Mouse (Mus musculus) MEL (cell line): ENCODE results near the gene Tub. TPM values are rescaled to one million over a fixed set of nuclear protein-coding genes. Genes with fewer than 3 reads are reported as not detected.

Source experiments
- DNase-seq: peaks from one replicate; pipeline ENCODE4 v3.0.0; 2011; ENCODE audit warnings: low read depth, low spot score
- H3K27ac ChIP-seq: 2 replicates; pipeline ENCODE4 v1.5.1; 2012; ENCODE audit warnings: low read depth, mild to moderate bottlenecking, control low read depth, low read length, moderate library complexity; ENCODE audit not compliant: control insufficient read depth
- H3K27me3 ChIP-seq, 2 experiments: fragments of 150-350 bp in 1 of 2; sonication (generic) in 1 of 2; 2 replicates each; pipeline ENCODE4 v1.6.1; 2012; ENCODE audit warnings: low read length in 2 of 2, mild to moderate bottlenecking in 2 of 2, improper control_type of control experiment in 1 of 2, moderate library complexity in 1 of 2; ENCODE audit not compliant: insufficient read depth in 2 of 2, control insufficient read depth in 1 of 2
- H3K36me3 ChIP-seq, 2 experiments: 2 replicates each; pipeline ENCODE4 v1.6.1; 2012 to 2014; ENCODE audit warnings: low read length in 2 of 2, improper control_type of control experiment in 1 of 2, inconsistent platforms in 1 of 2, mild to moderate bottlenecking in 1 of 2; ENCODE audit not compliant: insufficient read depth in 2 of 2, control insufficient read depth in 1 of 2
- H3K4me1 ChIP-seq, 2 experiments: fragments of 150-350 bp in 1 of 2; sonication (generic) in 1 of 2; 2 replicates each; pipeline ENCODE4 v1.6.1; 2012; ENCODE audit warnings: low read length in 2 of 2, improper control_type of control experiment in 1 of 2, mild to moderate bottlenecking in 1 of 2; ENCODE audit not compliant: insufficient read depth in 2 of 2, control insufficient read depth in 1 of 2
- H3K4me3 ChIP-seq, 2 experiments: fragments of 150-350 bp in 1 of 2; sonication (generic) in 1 of 2; 2 replicates each; pipeline ENCODE4 v1.5.1; 2012; ENCODE audit warnings: low read depth in 2 of 2, low read length in 2 of 2, mild to moderate bottlenecking in 2 of 2, moderate library complexity in 2 of 2, control low read depth in 1 of 2, improper control_type of control experiment in 1 of 2; ENCODE audit not compliant: control insufficient read depth in 1 of 2, insufficient read depth in 1 of 2
- H3K79me2 ChIP-seq: 2 replicates; pipeline ENCODE4 v1.6.1; 2012; ENCODE audit warnings: mild to moderate bottlenecking, low read length, moderate library complexity; ENCODE audit not compliant: control insufficient read depth, poor library complexity, insufficient read depth
- H3K9ac ChIP-seq: 2 replicates; pipeline ENCODE4 v1.6.1; 2012; ENCODE audit warnings: low read depth, mild to moderate bottlenecking, control low read depth, low read length, moderate library complexity; ENCODE audit not compliant: control insufficient read depth, poor library complexity, severe bottlenecking
- H3K9me3 ChIP-seq: fragments of 150-350 bp; sonication (generic); replicated peaks from 2 replicates; pipeline ENCODE4 v1.6.1; 2012; ENCODE audit warnings: mild to moderate bottlenecking, low read length, improper control_type of control experiment, moderate library complexity; ENCODE audit not compliant: insufficient read depth
- BHLHE40 ChIP-seq: IDR thresholded peaks from 2 replicates; pipeline ENCODE4 v1.6.1; 2012; ENCODE audit warnings: low read depth, mild to moderate bottlenecking, inconsistent platforms, low read length, improper control_type of control experiment, borderline replicate concordance
- CHD1 ChIP-seq: IDR thresholded peaks from 2 replicates; pipeline ENCODE4 v1.6.1; 2012; ENCODE audit warnings: low read depth, mild to moderate bottlenecking, inconsistent platforms, low read length, improper control_type of control experiment
- ELF1 ChIP-seq: IDR thresholded peaks from 2 replicates; pipeline ENCODE4 v1.6.1; 2014; ENCODE audit warnings: low read depth, mild to moderate bottlenecking, inconsistent platforms, low read length, improper control_type of control experiment, moderate library complexity
- EP300 ChIP-seq, 2 experiments: IDR thresholded peaks; 2 replicates each; pipeline ENCODE4 v1.6.1; 2011; ENCODE audit warnings: improper control_type of control experiment in 2 of 2, low read length in 2 of 2, low read depth in 1 of 2, mild to moderate bottlenecking in 1 of 2
- HCFC1 ChIP-seq: IDR thresholded peaks from 2 replicates; pipeline ENCODE4 v1.6.1; 2012; ENCODE audit warnings: low read depth, mild to moderate bottlenecking, inconsistent platforms, low read length, improper control_type of control experiment, moderate library complexity
- JUND ChIP-seq: IDR thresholded peaks from 2 replicates; pipeline ENCODE4 v1.6.1; 2011; ENCODE audit warnings: low read depth, mild to moderate bottlenecking, improper control_type of control experiment, low read length
- MAX ChIP-seq: IDR thresholded peaks from 2 replicates; pipeline ENCODE4 v1.6.1; 2011; ENCODE audit warnings: low read length, improper control_type of control experiment
- MAZ ChIP-seq: IDR thresholded peaks from 2 replicates; pipeline ENCODE4 v1.6.1; 2012; ENCODE audit warnings: low read depth, mild to moderate bottlenecking, inconsistent platforms, low read length, improper control_type of control experiment
- MEF2A ChIP-seq: IDR thresholded peaks from 2 replicates; pipeline ENCODE4 v1.6.1; 2014; ENCODE audit warnings: low read depth, mild to moderate bottlenecking, inconsistent platforms, low read length, improper control_type of control experiment; ENCODE audit not compliant: poor library complexity, insufficient replicate concordance, severe bottlenecking; ENCODE audit errors: extremely low read depth
- MYB ChIP-seq: IDR thresholded peaks from 2 replicates; pipeline ENCODE4 v1.6.1; 2011; ENCODE audit warnings: mild to moderate bottlenecking, low read depth, low read length, improper control_type of control experiment
- NELFE ChIP-seq: IDR thresholded peaks from 2 replicates; pipeline ENCODE4 v1.6.1; 2011; ENCODE audit warnings: low read depth, low read length, improper control_type of control experiment
- POLR2AphosphoS5 ChIP-seq: IDR thresholded peaks from 2 replicates; pipeline ENCODE4 v1.6.1; 2012; ENCODE audit warnings: low read depth, borderline replicate concordance, mild to moderate bottlenecking, inconsistent platforms, low read length, moderate library complexity, mixed read lengths
- SIN3A ChIP-seq: IDR thresholded peaks from 2 replicates; pipeline ENCODE4 v1.6.1; 2012; ENCODE audit warnings: low read length, improper control_type of control experiment, inconsistent platforms
- TBP ChIP-seq: IDR thresholded peaks from 2 replicates; pipeline ENCODE4 v1.8.0; 2011; ENCODE audit warnings: low read depth, low read length, improper control_type of control experiment
- TCF12 ChIP-seq: IDR thresholded peaks from 2 replicates; pipeline ENCODE4 v1.6.1; 2014; ENCODE audit warnings: low read depth, mild to moderate bottlenecking, inconsistent platforms, low read length, improper control_type of control experiment, moderate library complexity
- UBTF ChIP-seq: IDR thresholded peaks from 2 replicates; pipeline ENCODE4 v1.6.1; 2012; ENCODE audit warnings: low read depth, mild to moderate bottlenecking, inconsistent platforms, low read length, improper control_type of control experiment, moderate library complexity, borderline replicate concordance; ENCODE audit not compliant: insufficient read depth
- ZMIZ1 ChIP-seq: IDR thresholded peaks from 2 replicates; pipeline ENCODE4 v1.6.1; 2012; ENCODE audit warnings: low read depth, mild to moderate bottlenecking, inconsistent platforms, low read length, improper control_type of control experiment, moderate library complexity
- polyA plus RNA-seq, 2 experiments: library from polyadenylated mRNA; stranded (reverse) in 1 of 2; unstranded in 1 of 2; fragments of >175 nt in 1 of 2; fragments of >200 nt in 1 of 2; gene quantifications; 2 replicates each; pipeline versions ENCODE4 v1.2.1 to v1.2.4; 2012; ENCODE audit warnings: low replicate concordance in 2 of 2, low read depth in 1 of 2; ENCODE audit not compliant: insufficient read length in 2 of 2, insufficient read depth in 1 of 2, missing spikeins in 1 of 2
- total RNA-seq: library from RNA; depleted of rRNA; stranded (reverse); fragments of 300-350 nt; gene quantifications from 2 replicates; pipeline ENCODE4 v1.2.3, GENCODE M21; 2012

Gene Tub
- total and polyA plus RNA-seq, 3 experiments: not detected

- no peak overlapping the region for H3K4me3 ChIP-seq
- DNase-seq: no peak
- no peak overlapping the region for H3K27ac ChIP-seq
- H3K9me3 ChIP-seq: no peaks in the 10 kb centered on the region
- no peaks in the 10 kb centered on the region for H3K4me1 ChIP-seq
- no peaks in the 10 kb centered on the region for H3K36me3 ChIP-seq
- H3K79me2 ChIP-seq: no peaks in the 10 kb centered on the region
- H3K27me3 ChIP-seq: no peaks in the 10 kb centered on the region
- no peak for TF ChIP-seq SIN3A
- TF ChIP-seq ZMIZ1: no peak
- TF ChIP-seq MYB: no peak
- TF ChIP-seq NELFE: no peak
- TF ChIP-seq MEF2A: no peak
- TF ChIP-seq ELF1: no peak
- TF ChIP-seq JUND: no peak
- no peak for TF ChIP-seq UBTF
- TF ChIP-seq EP300 (IDR thresholded peaks at IDR 0.05; ENCODE audit: low read depth in 1 of 2, low read length in 2 of 2): no peak
- no peak for TF ChIP-seq TCF12
- TF ChIP-seq BHLHE40: no peak
- no peak for TF ChIP-seq HCFC1
- no peak for TF ChIP-seq TBP
- H3K9ac ChIP-seq: no peak overlapping the region
These were observed 79.9 kb downstream of the Tub start for GRCm38 (mm10) chr7:109029961-109030465.

GRCm38 (mm10) chr7:109031331-109031730 lies 81.2 kb downstream of the Tub start:
- no peaks in the 10 kb centered on the region for H3K4me1 ChIP-seq
- no peaks in the 10 kb centered on the region for H3K27me3 ChIP-seq
- no peak overlapping the region for H3K27ac ChIP-seq
- H3K9me3 ChIP-seq: no peaks in the 10 kb centered on the region
- TF ChIP-seq TBP: no peak
- TF ChIP-seq POLR2AphosphoS5: no peak
- no peak for TF ChIP-seq CHD1
- TF ChIP-seq MAX: no peak
- TF ChIP-seq MAZ: no peak
- TF ChIP-seq MYB: no peak
- no peaks in the 10 kb centered on the region for H3K79me2 ChIP-seq
- no peak overlapping the region for H3K9ac ChIP-seq
- DNase-seq: no peak
- H3K36me3 ChIP-seq: no peaks in the 10 kb centered on the region
- H3K4me3 ChIP-seq: no peak overlapping the region
